Mouse (Mus musculus) CH12.LX (cell line): Measurements from ENCODE around the gene Rnf8. TPM values are rescaled to one million over a fixed set of nuclear protein-coding genes. Genes with fewer than 3 reads are reported as not detected.

Experiments used
- DNase-seq: peaks from one replicate; pipeline ENCODE4 v3.0.0-alpha.2; 2013; ENCODE audit errors: extremely low read depth
- H3K27ac ChIP-seq: 2 replicates; pipeline ENCODE4 v1.5.1; 2012; ENCODE audit warnings: low read depth, mild to moderate bottlenecking, control low read depth, moderate library complexity; ENCODE audit not compliant: insufficient read depth
- H3K27me3 ChIP-seq: replicated peaks from 2 replicates; pipeline ENCODE3; 2012; ENCODE audit warnings: inconsistent platforms
- H3K36me3 ChIP-seq, 2 experiments: replicated peaks in 1 of 2; 2 replicates each; pipeline versions ENCODE3 to v1.6.1; 2012; ENCODE audit warnings: inconsistent platforms in 1 of 2, low read length in 1 of 2, mild to moderate bottlenecking in 1 of 2, mixed read lengths in 1 of 2, moderate library complexity in 1 of 2; ENCODE audit not compliant: control insufficient read depth in 1 of 2, insufficient read depth in 1 of 2
- H3K4me1 ChIP-seq, 2 experiments: 2 replicates each; pipeline ENCODE4 v1.6.1; 2012; ENCODE audit warnings: inconsistent platforms in 1 of 2, moderate library complexity in 1 of 2; ENCODE audit not compliant: insufficient read depth in 2 of 2, control insufficient read depth in 1 of 2
- H3K4me2 ChIP-seq: 2 replicates; pipeline ENCODE4 v1.6.1; 2012; ENCODE audit warnings: low read depth, mild to moderate bottlenecking, control low read depth; ENCODE audit not compliant: poor library complexity, insufficient read depth, severe bottlenecking
- H3K4me3 ChIP-seq, 3 experiments: fragments of 150-350 bp in 1 of 3; sonication (generic) in 1 of 3; replicated peaks in 1 of 3; 2 replicates each; pipeline versions ENCODE3 to v1.5.1; 2011 to 2012; ENCODE audit warnings: low read depth in 2 of 3, low read length in 2 of 3, mild to moderate bottlenecking in 2 of 3, moderate library complexity in 2 of 3, control low read depth in 1 of 3, improper control_type of control experiment in 1 of 3, inconsistent platforms in 1 of 3, mixed read lengths in 1 of 3; ENCODE audit not compliant: poor library complexity in 1 of 3
- H3K79me2 ChIP-seq: replicated peaks from 2 replicates; pipeline ENCODE4 v1.6.1; 2012; ENCODE audit warnings: mild to moderate bottlenecking, moderate library complexity; ENCODE audit not compliant: control insufficient read depth, poor library complexity, insufficient read depth, severe bottlenecking; ENCODE audit errors: extremely low read depth
- H3K9ac ChIP-seq: 2 replicates; pipeline ENCODE4 v1.6.1; 2012; ENCODE audit warnings: low read depth, mild to moderate bottlenecking, control low read depth, moderate library complexity; ENCODE audit not compliant: insufficient read depth
- H3K9me3 ChIP-seq: replicated peaks from 2 replicates; pipeline ENCODE3; 2012; ENCODE audit warnings: low read length, inconsistent platforms, mixed read lengths
- BHLHE40 ChIP-seq: IDR thresholded peaks from 2 replicates; pipeline ENCODE4 v1.6.1; 2011; ENCODE audit warnings: mild to moderate bottlenecking, low read depth, low read length, improper control_type of control experiment
- CHD1 ChIP-seq: IDR thresholded peaks from 2 replicates; pipeline ENCODE4 v1.6.1; 2012; ENCODE audit warnings: low read depth, low read length, improper control_type of control experiment, inconsistent platforms
- CHD2 ChIP-seq: IDR thresholded peaks from 2 replicates; pipeline ENCODE4 v1.6.1; 2011; ENCODE audit warnings: low read length, improper control_type of control experiment
- CTCF ChIP-seq, 2 experiments: IDR thresholded peaks in 1 of 2; conservative IDR thresholded peaks in 1 of 2; 2 replicates each; pipeline ENCODE4 v1.5.1; 2011 to 2012; ENCODE audit warnings: low read depth in 2 of 2, low read length in 2 of 2, improper control_type of control experiment in 1 of 2, inconsistent platforms in 1 of 2, mild to moderate bottlenecking in 1 of 2, moderate library complexity in 1 of 2
- ELF1 ChIP-seq: IDR thresholded peaks from 2 replicates; pipeline ENCODE4 v1.6.1; 2014; ENCODE audit warnings: low read depth, mild to moderate bottlenecking, inconsistent platforms, low read length, improper control_type of control experiment
- IRF4 ChIP-seq: IDR thresholded peaks from 2 replicates; pipeline ENCODE4 v1.6.1; 2014; ENCODE audit warnings: low read depth, mild to moderate bottlenecking, inconsistent platforms, low read length, improper control_type of control experiment
- JUN ChIP-seq: IDR thresholded peaks from 2 replicates; pipeline ENCODE4 v1.6.1; 2011; ENCODE audit warnings: low read depth, mild to moderate bottlenecking, low read length, improper control_type of control experiment, moderate library complexity; ENCODE audit not compliant: insufficient read depth
- JUND ChIP-seq: conservative IDR thresholded peaks from 2 replicates; pipeline ENCODE4 v1.6.1; 2011; ENCODE audit warnings: low read depth, low read length, improper control_type of control experiment
- MAFK ChIP-seq: IDR thresholded peaks from 2 replicates; pipeline ENCODE4 v1.6.1; 2011; ENCODE audit warnings: low read length, improper control_type of control experiment; ENCODE audit not compliant: insufficient replicate concordance
- MAZ ChIP-seq: IDR thresholded peaks from 2 replicates; pipeline ENCODE4 v1.6.1; 2012; ENCODE audit warnings: low read depth, mild to moderate bottlenecking, inconsistent platforms, low read length, improper control_type of control experiment, moderate library complexity
- MXI1 ChIP-seq: IDR thresholded peaks from 2 replicates; pipeline ENCODE4 v1.6.1; 2011; ENCODE audit warnings: mild to moderate bottlenecking, low read depth, low read length, improper control_type of control experiment
- MYC ChIP-seq: IDR thresholded peaks from 2 replicates; pipeline ENCODE4 v1.6.1; 2011; ENCODE audit warnings: low read depth, mild to moderate bottlenecking, improper control_type of control experiment, low read length
- NELFE ChIP-seq: IDR thresholded peaks from 2 replicates; pipeline ENCODE4 v1.6.1; 2011; ENCODE audit warnings: low read depth, low read length, improper control_type of control experiment
- NRF1 ChIP-seq: IDR thresholded peaks from 2 replicates; pipeline ENCODE4 v1.6.1; 2014; ENCODE audit warnings: low read depth, mild to moderate bottlenecking, inconsistent platforms, low read length, improper control_type of control experiment, moderate library complexity
- PAX5 ChIP-seq: IDR thresholded peaks from 2 replicates; pipeline ENCODE4 v1.6.1; 2012; ENCODE audit warnings: low read length, inconsistent platforms, mixed read lengths
- POLR2A ChIP-seq: IDR thresholded peaks from 2 replicates; pipeline ENCODE4 v1.6.1; 2011; ENCODE audit warnings: low read depth, mild to moderate bottlenecking, improper control_type of control experiment, low read length
- RAD21 ChIP-seq: IDR thresholded peaks from 2 replicates; pipeline ENCODE4 v1.6.1; 2011; ENCODE audit warnings: low read depth, mild to moderate bottlenecking, low read length, improper control_type of control experiment, moderate library complexity
- SIN3A ChIP-seq: IDR thresholded peaks from 2 replicates; pipeline ENCODE4 v1.6.1; 2012; ENCODE audit warnings: low read length, improper control_type of control experiment, inconsistent platforms
- TBP ChIP-seq: conservative IDR thresholded peaks from 2 replicates; pipeline ENCODE4 v1.6.1; 2011; ENCODE audit warnings: low read depth, low read length, improper control_type of control experiment
- TCF12 ChIP-seq: IDR thresholded peaks from 2 replicates; pipeline ENCODE4 v1.6.1; 2014; ENCODE audit warnings: low read depth, mild to moderate bottlenecking, inconsistent platforms, low read length, improper control_type of control experiment
- UBTF ChIP-seq: IDR thresholded peaks from 2 replicates; pipeline ENCODE4 v1.6.1; 2012; ENCODE audit warnings: low read depth, mild to moderate bottlenecking, inconsistent platforms, low read length, improper control_type of control experiment, moderate library complexity
- ZC3H11A ChIP-seq: IDR thresholded peaks from 2 replicates; pipeline ENCODE4 v1.6.1; 2012; ENCODE audit warnings: low read depth, mild to moderate bottlenecking, inconsistent platforms, low read length, improper control_type of control experiment
- ZMIZ1 ChIP-seq: IDR thresholded peaks from 2 replicates; pipeline ENCODE4 v1.6.1; 2012; ENCODE audit warnings: low read depth, mild to moderate bottlenecking, inconsistent platforms, low read length, improper control_type of control experiment
- ZNF384 ChIP-seq: IDR thresholded peaks from 2 replicates; pipeline ENCODE4 v1.6.1; 2012; ENCODE audit warnings: low read depth, low read length, improper control_type of control experiment, inconsistent platforms
- dilution Hi-C: fragments of 300-500 bp; cut with MboI; formaldehyde crosslinking; loops from 2 replicates; pipeline ENCODE4 v1.14.3; 2020; ENCODE audit warnings: low sequenced_read_pairs; ENCODE audit not compliant: extremely low pct_unique_long_range_greater_than_20kb, extremely low pct_ligation_motif_present
- in situ Hi-C: fragments of 300-500 bp; cut with MboI; formaldehyde crosslinking; loops from 3 replicates; pipeline ENCODE4 v1.14.3; 2019; ENCODE audit warnings: low sequenced_read_pairs, low pct_ligation_motif_present, low pct_unique_long_range_greater_than_20kb, mixed read lengths
- polyA plus RNA-seq: library from polyadenylated mRNA; unstranded; fragments of >175 nt; gene quantifications from 2 replicates; pipeline ENCODE4 v1.2.1, GENCODE M21; 2012; ENCODE audit warnings: low read depth; ENCODE audit not compliant: insufficient read length
- total RNA-seq, 2 experiments: library from RNA; depleted of rRNA; stranded (reverse); fragments of 300-350 nt in 1 of 2; fragments of >200 nt in 1 of 2; gene quantifications; 2 replicates each; pipeline ENCODE4 v1.2.3; 2012 to 2014

Rnf8 gene
- total and polyA plus RNA-seq, 3 experiments: 29.9 to 38.8 (median 35.4) TPM

DNA sequence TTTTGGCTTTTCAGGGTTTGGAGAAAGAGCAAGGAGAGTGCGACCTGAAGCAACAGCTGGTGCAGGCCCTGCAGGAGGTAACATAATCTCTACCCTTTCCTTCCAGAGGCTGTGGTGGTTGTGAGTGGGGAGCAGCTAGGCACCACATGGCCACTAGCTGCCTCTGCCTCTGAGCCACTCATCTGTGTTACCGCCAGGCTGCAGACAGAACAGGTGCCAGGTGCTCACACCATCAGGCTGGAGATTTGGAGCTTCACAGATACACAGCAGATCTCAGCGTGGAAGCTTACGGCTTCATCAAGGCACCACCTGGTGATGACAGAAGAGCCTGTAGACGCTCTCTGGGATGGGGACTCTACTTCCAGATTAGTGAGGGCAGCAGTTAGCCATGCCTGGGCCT is 14.4 kb downstream of the Rnf8 start:
- Histone ChIP-seq H3K9ac (no peak overlapping the region), H3K27ac (no peak overlapping the region), H3K4me1 (no peaks in the 10 kb centered on the region), H3K27me3 (no peaks in the 10 kb centered on the region), H3K79me2 (no peaks in the 10 kb centered on the region), H3K4me3 (no peak overlapping the region), H3K9me3 (no peaks in the 10 kb centered on the region), H3K36me3 (peaks cover 66 to 94% of the 10 kb centered on the region in 2 experiments)
- in situ Hi-C loops: no loop called here
- dilution Hi-C loops: no loop called here
- DNase-seq: no peak
- no peak for TF ChIP-seq BHLHE40
- no peak for TF ChIP-seq ZC3H11A
- no peak for TF ChIP-seq MXI1
- TF ChIP-seq UBTF: no peak
- no peak for TF ChIP-seq CHD1
- TF ChIP-seq IRF4: no peak
- TF ChIP-seq CHD2: no peak
- TF ChIP-seq, all 38 proteins: peak for 0
- H3K4me2 ChIP-seq: no peak overlapping the region

GRCm38 (mm10) chr17:29629620-29630019 is 15.0 kb downstream of the Rnf8 start:
- Histone ChIP-seq H3K79me2 (no peaks in the 10 kb centered on the region), H3K27me3 (no peaks in the 10 kb centered on the region), H3K36me3 (peaks cover 68 to 94% of the 10 kb centered on the region in 2 experiments), H3K4me2 (no peak overlapping the region), H3K4me3 (no peak overlapping the region), H3K9me3 (no peaks in the 10 kb centered on the region)
- no peak for DNase-seq
- no peak for TF ChIP-seq MAFK
- TF ChIP-seq MYC: no peak
- TF ChIP-seq NELFE: no peak
- TF ChIP-seq ZMIZ1: no peak
- TF ChIP-seq UBTF: no peak
- no peak for TF ChIP-seq NRF1
- TF ChIP-seq MAZ: no peak
- TF ChIP-seq ZNF384: no peak
- TF ChIP-seq BHLHE40: no peak
- no peak for TF ChIP-seq CTCF (conservative IDR thresholded peaks at IDR 0.05 in 1 of 2, IDR thresholded peaks at IDR 0.05 in 1 of 2; ENCODE audit: low read depth in 2 of 2, low read length in 2 of 2)
- TF ChIP-seq JUND: no peak
- no peak for TF ChIP-seq ELF1
- TF ChIP-seq IRF4: no peak
- TF ChIP-seq JUN: no peak
- no peak for TF ChIP-seq PAX5
- TF ChIP-seq TBP: no peak
- TF ChIP-seq RAD21: no peak
- TF ChIP-seq SIN3A: no peak
- TF ChIP-seq POLR2A: no peak
- TF ChIP-seq TCF12: no peak
- TF ChIP-seq, all 38 proteins: peak for 0
- Histone ChIP-seq H3K27ac (no peak overlapping the region), H3K9ac (no peak overlapping the region), H3K4me1 (no peaks in the 10 kb centered on the region)
- dilution Hi-C loops (no loop called here), in situ Hi-C loops (no loop called here)
